Mouse (Mus musculus): ENCODE data around the gene Pom121l2. TPM values are rescaled to one million over a fixed set of nuclear protein-coding genes. Genes with fewer than 3 reads are reported as not detected.

Pom121l2 gene
- polyA plus RNA-seq, 1 experiment from 2014 or later: not detected

DNA sequence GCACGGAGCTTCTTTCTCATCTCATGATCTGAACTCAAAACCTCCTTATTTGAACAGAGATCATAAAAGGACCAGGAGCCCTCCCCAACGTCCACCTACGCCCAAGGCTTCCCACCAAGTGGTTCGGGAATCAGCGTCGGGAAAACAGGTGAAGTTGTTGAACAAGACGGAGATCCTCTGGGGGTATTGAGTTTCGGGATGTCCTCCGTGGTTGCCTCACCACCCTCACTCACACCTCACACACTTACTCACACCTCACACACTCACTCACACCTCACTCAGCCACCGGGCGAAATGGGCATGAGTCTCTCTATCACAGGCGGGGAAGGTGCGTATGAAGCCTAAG, 15.8 kb downstream of the Pom121l2 start:
- H3K9me3 ChIP-seq (ENCODE audit: control insufficient read depth): no peaks in the 10 kb centered on the region
- no peak for TF ChIP-seq CTCF (IDR thresholded peaks at IDR 0.05; ENCODE audit: low read depth)
- no peak overlapping the region for H3K9ac ChIP-seq (ENCODE audit: low read depth, low read length)
- peak overlapping the region; percentile 37 for H3K4me3 ChIP-seq (ENCODE audit: low read depth, low read length)
- no peaks in the 10 kb centered on the region for H3K36me3 ChIP-seq (ENCODE audit: control insufficient read depth, insufficient read depth)
- no peak for ATAC-seq
- peaks cover 73% of the 10 kb centered on the region for H3K27me3 ChIP-seq (replicated peaks; ENCODE audit: control insufficient read depth, insufficient read depth, low read length)
- H3K4me1 ChIP-seq (replicated peaks; ENCODE audit: control insufficient read depth, insufficient read depth, low read length): no peaks in the 10 kb centered on the region
- 2% methylated on average over 13 of the region's 13 CpGs for WGBS
- peak overlapping the region; percentile 60 for H3K4me2 ChIP-seq (replicated peaks; ENCODE audit: low read depth)
- no peak overlapping the region for H3K27ac ChIP-seq (ENCODE audit: low read depth, low read length)

DNA sequence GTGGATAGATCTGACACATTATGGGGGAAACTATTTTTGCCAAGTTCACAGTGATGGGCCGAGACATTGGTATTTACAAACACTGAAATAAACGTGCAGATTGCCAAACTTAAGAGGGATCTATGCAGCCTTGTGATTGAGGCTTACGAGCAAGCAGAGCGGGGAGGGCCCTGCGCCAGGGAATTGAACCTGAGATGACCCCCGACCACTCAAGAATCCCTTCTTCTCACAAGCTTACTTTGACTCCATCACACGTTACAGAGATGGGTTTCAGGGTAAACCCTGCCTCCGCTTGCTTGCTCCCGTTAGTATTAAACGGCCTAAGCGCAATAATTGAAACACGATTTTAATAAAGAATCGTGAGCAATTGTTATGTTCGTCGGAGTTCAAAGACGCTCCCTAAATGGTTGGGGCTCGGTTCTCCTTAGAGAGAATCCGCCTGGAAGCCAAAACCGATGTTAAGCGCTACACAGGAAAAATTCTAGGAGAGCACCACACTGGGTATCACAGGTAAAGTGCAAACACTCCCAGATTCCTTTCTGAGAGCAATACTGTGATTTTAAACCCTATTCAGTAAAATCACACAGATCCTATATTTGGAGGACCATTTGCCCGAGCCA, 16.3 kb downstream of the Pom121l2 start:
- H3K4me2 ChIP-seq (replicated peaks; ENCODE audit: low read depth): peak overlapping the region; percentile 60
- no peak for TF ChIP-seq CTCF (IDR thresholded peaks at IDR 0.05; ENCODE audit: low read depth)
- H3K27ac ChIP-seq (ENCODE audit: low read depth, low read length): no peak overlapping the region
- H3K9ac ChIP-seq (ENCODE audit: low read depth, low read length): no peak overlapping the region
- H3K27me3 ChIP-seq (replicated peaks; ENCODE audit: control insufficient read depth, insufficient read depth, low read length): peaks cover 76% of the 10 kb centered on the region
- H3K9me3 ChIP-seq (ENCODE audit: control insufficient read depth): no peaks in the 10 kb centered on the region
- no peaks in the 10 kb centered on the region for H3K36me3 ChIP-seq (ENCODE audit: control insufficient read depth, insufficient read depth)
- H3K4me1 ChIP-seq (replicated peaks; ENCODE audit: control insufficient read depth, insufficient read depth, low read length): no peaks in the 10 kb centered on the region
- peak overlapping the region; percentile 37 for H3K4me3 ChIP-seq (ENCODE audit: low read depth, low read length)
- no peak for ATAC-seq
- 3% methylated on average over 21 of the region's 21 CpGs for WGBS

DNA sequence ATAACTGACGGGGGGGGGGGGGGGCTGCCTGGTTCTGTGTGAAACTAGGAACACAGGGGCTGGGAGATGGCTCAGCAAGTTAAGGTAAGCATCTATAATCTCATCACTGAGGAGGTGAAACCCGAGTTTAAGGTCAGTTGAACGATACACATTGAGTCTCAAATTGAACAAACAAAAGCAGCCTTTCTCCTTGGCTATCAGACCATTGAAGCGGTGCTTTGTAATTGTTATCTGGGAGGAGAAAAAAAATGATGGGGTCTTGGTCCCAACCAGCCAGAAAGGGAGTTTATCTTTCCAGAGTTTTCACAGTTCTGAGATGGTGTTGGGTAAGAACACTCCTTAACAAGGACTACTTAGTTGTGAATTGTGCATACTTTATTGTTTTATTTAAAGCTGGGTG, 16.8 kb downstream of the Pom121l2 start:
- H3K27me3 ChIP-seq (replicated peaks; ENCODE audit: control insufficient read depth, insufficient read depth, low read length): peaks cover 81% of the 10 kb centered on the region
- H3K4me1 ChIP-seq (replicated peaks; ENCODE audit: control insufficient read depth, insufficient read depth, low read length): no peaks in the 10 kb centered on the region
- no peak overlapping the region for H3K27ac ChIP-seq (ENCODE audit: low read depth, low read length)
- ATAC-seq: no peak
- H3K9ac ChIP-seq (ENCODE audit: low read depth, low read length): no peak overlapping the region
- TF ChIP-seq CTCF (IDR thresholded peaks at IDR 0.05; ENCODE audit: low read depth): no peak
- no peak overlapping the region for H3K4me3 ChIP-seq (ENCODE audit: low read depth, low read length)
- no peaks in the 10 kb centered on the region for H3K36me3 ChIP-seq (ENCODE audit: control insufficient read depth, insufficient read depth)
- H3K9me3 ChIP-seq (ENCODE audit: control insufficient read depth): no peaks in the 10 kb centered on the region
- WGBS: 5% methylated on average over 4 of the region's 4 CpGs
- H3K4me2 ChIP-seq (replicated peaks; ENCODE audit: low read depth): no peak overlapping the region

DNA sequence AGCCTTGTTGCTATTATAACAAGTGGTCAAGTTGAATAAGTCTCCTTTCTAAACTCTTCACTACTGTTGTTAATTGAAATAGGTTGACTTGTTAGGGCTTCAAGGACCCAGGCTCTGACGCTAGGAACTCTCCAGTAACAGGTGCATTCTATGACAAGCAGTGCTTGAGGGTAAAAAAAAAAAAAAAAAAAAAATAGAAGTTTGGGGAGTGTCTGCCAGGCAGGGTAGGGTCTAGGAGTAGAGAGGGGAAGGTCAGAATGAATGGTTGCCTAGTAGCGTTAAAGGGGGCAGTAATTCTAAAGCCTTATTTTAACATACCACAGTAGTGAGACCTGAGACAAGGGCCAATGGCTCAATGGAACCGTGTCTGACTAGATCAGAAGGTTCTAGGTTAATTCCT, 17.4 kb downstream of the Pom121l2 start:
- no peak overlapping the region for H3K4me3 ChIP-seq (ENCODE audit: low read depth, low read length)
- H3K36me3 ChIP-seq (ENCODE audit: control insufficient read depth, insufficient read depth): no peaks in the 10 kb centered on the region
- no peaks in the 10 kb centered on the region for H3K9me3 ChIP-seq (ENCODE audit: control insufficient read depth)
- no peak for ATAC-seq
- H3K9ac ChIP-seq (ENCODE audit: low read depth, low read length): no peak overlapping the region
- H3K4me2 ChIP-seq (replicated peaks; ENCODE audit: low read depth): no peak overlapping the region
- H3K27ac ChIP-seq (ENCODE audit: low read depth, low read length): no peak overlapping the region
- H3K4me1 ChIP-seq (replicated peaks; ENCODE audit: control insufficient read depth, insufficient read depth, low read length): no peaks in the 10 kb centered on the region
- no peak for TF ChIP-seq CTCF (IDR thresholded peaks at IDR 0.05; ENCODE audit: low read depth)
- WGBS: 35% methylated on average over 3 of the region's 3 CpGs
- peaks cover 87% of the 10 kb centered on the region for H3K27me3 ChIP-seq (replicated peaks; ENCODE audit: control insufficient read depth, insufficient read depth, low read length)

DNA sequence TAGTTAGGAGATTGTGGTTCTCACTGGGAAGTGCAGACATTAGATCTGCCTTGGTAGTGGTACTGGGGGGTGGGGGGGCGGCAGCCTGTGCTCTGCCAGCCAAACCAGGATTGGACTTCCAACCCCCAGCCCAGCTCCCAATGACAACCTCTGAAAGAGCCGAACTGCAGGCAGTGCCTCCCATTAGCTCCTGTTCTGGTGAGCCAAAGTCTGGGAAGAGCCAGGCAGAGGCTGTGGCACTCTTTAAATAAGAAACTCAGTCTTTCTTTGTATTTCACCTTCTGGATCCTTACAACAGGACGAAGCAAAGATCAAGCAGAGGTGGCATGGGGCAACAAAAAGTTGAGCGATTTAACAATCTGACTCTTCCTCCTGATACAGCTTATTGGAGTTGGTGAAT, 18.2 kb downstream of the Pom121l2 start:
- no peaks in the 10 kb centered on the region for H3K9me3 ChIP-seq (ENCODE audit: control insufficient read depth)
- no peaks in the 10 kb centered on the region for H3K36me3 ChIP-seq (ENCODE audit: control insufficient read depth, insufficient read depth)
- TF ChIP-seq CTCF (IDR thresholded peaks at IDR 0.05; ENCODE audit: low read depth): no peak
- no peaks in the 10 kb centered on the region for H3K4me1 ChIP-seq (replicated peaks; ENCODE audit: control insufficient read depth, insufficient read depth, low read length)
- no peak overlapping the region for H3K4me2 ChIP-seq (replicated peaks; ENCODE audit: low read depth)
- no peak overlapping the region for H3K9ac ChIP-seq (ENCODE audit: low read depth, low read length)
- no peak overlapping the region for H3K4me3 ChIP-seq (ENCODE audit: low read depth, low read length)
- no peak overlapping the region for H3K27ac ChIP-seq (ENCODE audit: low read depth, low read length)
- WGBS: 49% methylated on average over 4 of the region's 4 CpGs
- H3K27me3 ChIP-seq (replicated peaks; ENCODE audit: control insufficient read depth, insufficient read depth, low read length): peaks cover 89% of the 10 kb centered on the region
- no peak for ATAC-seq

DNA sequence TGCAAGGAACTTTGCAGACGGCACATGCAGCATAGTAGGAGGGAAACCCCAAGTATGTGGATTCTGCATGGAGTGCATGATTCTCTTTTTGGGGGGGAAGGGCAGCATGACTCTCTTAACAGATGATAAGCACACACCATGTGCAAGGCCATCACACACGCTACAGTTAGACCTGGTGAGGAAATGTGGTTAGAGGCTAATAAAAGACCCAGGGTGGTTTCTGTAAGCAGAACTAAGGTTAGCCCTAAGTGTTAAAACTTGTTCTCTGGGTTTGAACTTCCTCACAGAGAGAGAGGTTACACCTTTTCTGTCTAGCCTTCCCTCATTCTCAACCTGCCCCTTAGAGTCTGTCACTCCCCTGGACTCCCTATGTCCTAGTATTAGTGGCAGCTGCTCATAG, 20.4 kb downstream of the Pom121l2 start:
- no peak overlapping the region for H3K4me2 ChIP-seq (replicated peaks; ENCODE audit: low read depth)
- no peak overlapping the region for H3K9ac ChIP-seq (ENCODE audit: low read depth, low read length)
- no peak for TF ChIP-seq CTCF (IDR thresholded peaks at IDR 0.05; ENCODE audit: low read depth)
- H3K9me3 ChIP-seq (ENCODE audit: control insufficient read depth): no peaks in the 10 kb centered on the region
- no peak overlapping the region for H3K4me3 ChIP-seq (ENCODE audit: low read depth, low read length)
- H3K4me1 ChIP-seq (replicated peaks; ENCODE audit: control insufficient read depth, insufficient read depth, low read length): no peaks in the 10 kb centered on the region
- no peak overlapping the region for H3K27ac ChIP-seq (ENCODE audit: low read depth, low read length)
- no peak for ATAC-seq
- 68% methylated on average over 2 of the region's 2 CpGs for WGBS
- no peaks in the 10 kb centered on the region for H3K36me3 ChIP-seq (ENCODE audit: control insufficient read depth, insufficient read depth)
- H3K27me3 ChIP-seq (replicated peaks; ENCODE audit: control insufficient read depth, insufficient read depth, low read length): peaks cover 90% of the 10 kb centered on the region

DNA sequence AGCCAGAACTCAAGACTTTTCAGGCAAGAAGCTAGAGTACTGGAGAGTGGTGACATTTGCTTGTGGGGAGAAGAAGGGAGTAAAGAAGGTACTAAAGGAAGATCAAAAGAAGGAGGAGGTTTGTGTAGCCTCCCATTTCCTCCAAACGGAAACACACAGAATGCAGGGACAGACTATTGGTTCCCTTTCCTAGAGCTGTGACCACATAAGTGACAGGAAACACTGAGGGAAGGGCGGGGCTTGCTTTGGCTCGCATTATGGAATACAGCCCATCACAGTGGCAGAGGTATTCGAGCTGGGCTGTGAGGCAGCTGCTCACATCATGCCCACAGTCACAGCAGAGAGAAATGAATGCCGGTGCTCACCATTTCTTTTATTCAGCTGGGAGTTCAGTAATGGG, 20.8 kb downstream of the Pom121l2 start:
- no peak overlapping the region for H3K4me3 ChIP-seq (ENCODE audit: low read depth, low read length)
- H3K9ac ChIP-seq (ENCODE audit: low read depth, low read length): no peak overlapping the region
- H3K36me3 ChIP-seq (ENCODE audit: control insufficient read depth, insufficient read depth): no peaks in the 10 kb centered on the region
- TF ChIP-seq CTCF (IDR thresholded peaks at IDR 0.05; ENCODE audit: low read depth): no peak
- H3K4me2 ChIP-seq (replicated peaks; ENCODE audit: low read depth): no peak overlapping the region
- no peaks in the 10 kb centered on the region for H3K9me3 ChIP-seq (ENCODE audit: control insufficient read depth)
- WGBS: 32% methylated on average over 5 of the region's 5 CpGs
- peaks cover 90% of the 10 kb centered on the region for H3K27me3 ChIP-seq (replicated peaks; ENCODE audit: control insufficient read depth, insufficient read depth, low read length)
- no peaks in the 10 kb centered on the region for H3K4me1 ChIP-seq (replicated peaks; ENCODE audit: control insufficient read depth, insufficient read depth, low read length)
- no peak for ATAC-seq
- H3K27ac ChIP-seq (ENCODE audit: low read depth, low read length): no peak overlapping the region
